Mouse (Mus musculus): ENCODE measurements at regions not wholly inside any gene's neighbourhood (a gene's known extent, or its start where the extent isn't known, plus 50 kb on each side); places are given as distances from the start of the nearest gene placed in this dataset.

DNA sequence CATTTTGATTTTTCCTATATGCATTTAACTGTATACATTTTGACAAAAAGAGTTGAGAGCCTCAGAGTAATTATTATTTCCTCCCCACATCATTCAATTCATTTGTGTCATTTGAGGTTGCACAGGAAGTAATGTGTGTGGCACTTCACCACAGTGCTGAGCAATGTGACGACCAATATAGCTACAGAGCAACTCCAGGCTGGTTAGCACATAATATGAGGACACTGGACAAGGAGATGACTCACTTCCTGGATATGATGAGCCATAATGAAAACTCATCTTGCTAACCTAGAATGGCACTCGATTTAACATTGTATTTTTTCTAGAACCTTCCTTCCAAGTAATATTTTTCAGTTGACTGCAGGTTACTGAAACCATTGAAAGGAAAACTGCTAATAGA, 67.6 kb downstream of the Bmp15 start:
- H3K27ac ChIP-seq (ENCODE audit: control insufficient read depth, low read depth, low read length), result no peak overlapping the region
- no peak overlapping the region for H3K9ac ChIP-seq (ENCODE audit: control insufficient read depth, low read depth, low read length, poor library complexity, severe bottlenecking)
- H3K4me1 ChIP-seq (ENCODE audit: control insufficient read depth in 1 of 2, insufficient read depth in 2 of 2, low read length in 2 of 2), result no peaks in the 10 kb centered on the region
- DNase-seq (ENCODE audit: low read depth, low spot score), result no peak
- H3K9me3 ChIP-seq (replicated peaks; ENCODE audit: insufficient read depth, low read length), result no peaks in the 10 kb centered on the region
- H3K79me2 ChIP-seq (ENCODE audit: control insufficient read depth, insufficient read depth, low read length, poor library complexity), result no peaks in the 10 kb centered on the region
- H3K27me3 ChIP-seq (ENCODE audit: control insufficient read depth in 1 of 2, insufficient read depth in 2 of 2, low read length in 2 of 2), result no peaks in the 10 kb centered on the region
- no peak overlapping the region for H3K4me3 ChIP-seq (ENCODE audit: control insufficient read depth in 1 of 2, insufficient read depth in 1 of 2, low read depth in 2 of 2, low read length in 2 of 2)
- H3K36me3 ChIP-seq (ENCODE audit: control insufficient read depth in 1 of 2, insufficient read depth in 2 of 2, low read length in 2 of 2), result no peaks in the 10 kb centered on the region
- TF ChIP-seq POLR2A (IDR thresholded peaks at IDR 0.05; ENCODE audit: control insufficient read depth in 1 of 2, insufficient read depth in 1 of 2, low read depth in 1 of 2, low read length in 2 of 2, poor library complexity in 1 of 2) (no peak), GATA1 (IDR thresholded peaks at IDR 0.05; ENCODE audit: low read depth, low read length) (no peak), BHLHE40 (IDR thresholded peaks at IDR 0.05; ENCODE audit: borderline replicate concordance, low read depth, low read length) (no peak), ZC3H11A (IDR thresholded peaks at IDR 0.05; ENCODE audit: low read depth, low read length) (no peak), ZMIZ1 (IDR thresholded peaks at IDR 0.05; ENCODE audit: low read depth, low read length) (no peak), SMC3 (IDR thresholded peaks at IDR 0.05; ENCODE audit: low read depth, low read length) (no peak)
